Mouse (Mus musculus): ENCODE results near the gene 9330182L06Rik. TPM values are rescaled to one million over a fixed set of nuclear protein-coding genes. Genes with fewer than 3 reads are reported as not detected.

Gene 9330182L06Rik
- polyA plus RNA-seq, 2 experiments from 2014 or later: not detected

Other genes starting within 250 kb of the 9330182L06Rik start
- gene Tmem243, start 165.4 kb upstream of the 9330182L06Rik start, polyA plus RNA-seq (2017; shearing (Covaris generic)): 10 to 100 TPM; 34.2 to 45.0 TPM
- 10 to 100 TPM; 76.6 to 81.2 TPM for gene Dmtf1, start 104.3 kb upstream of the 9330182L06Rik start, polyA plus RNA-seq (2017; shearing (Covaris generic))